Mouse (Mus musculus) hindbrain, embryonic 11.5 days (tissue): ENCODE data around the gene E130308A19Rik. TPM values are rescaled to one million over a fixed set of nuclear protein-coding genes. Genes with fewer than 3 reads are reported as not detected.

Source experiments
- ATAC-seq: fragments of 200-750 bp; cut with Nextera tagmentation; 2 replicates; pipeline ENCODE4 v1.8.0; 2017; ENCODE audit warnings: mild to moderate bottlenecking, moderate TSS enrichment, moderate library complexity; ENCODE audit not compliant: low FRiP score
- DNase-seq: peaks from one replicate; pipeline ENCODE4 v3.0.0-alpha.2; 2015; ENCODE audit warnings: low spot score
- H3K27ac ChIP-seq: fragments of 300-500 bp; sonication (generic); 2 replicates; pipeline ENCODE4 v1.5.1; 2014; ENCODE audit warnings: mild to moderate bottlenecking, low read depth, low read length
- H3K27me3 ChIP-seq: fragments of 300-500 bp; sonication (generic); 2 replicates; pipeline ENCODE4 v1.6.1; 2014; ENCODE audit warnings: mild to moderate bottlenecking, low read length, moderate library complexity, mixed read lengths; ENCODE audit not compliant: control insufficient read depth, insufficient read depth
- H3K36me3 ChIP-seq: fragments of 300-500 bp; sonication (generic); 2 replicates; pipeline ENCODE4 v1.6.1; 2014; ENCODE audit warnings: mild to moderate bottlenecking, low read length, moderate library complexity, mixed read lengths; ENCODE audit not compliant: control insufficient read depth, insufficient read depth
- H3K4me1 ChIP-seq: fragments of 300-500 bp; sonication (generic); replicated peaks from 2 replicates; pipeline ENCODE4 v1.6.1; 2014; ENCODE audit warnings: low read length, mixed read lengths; ENCODE audit not compliant: control insufficient read depth, insufficient read depth
- H3K4me2 ChIP-seq: fragments of 300-500 bp; sonication (generic); replicated peaks from 2 replicates; pipeline ENCODE4 v1.6.1; 2014; ENCODE audit warnings: mild to moderate bottlenecking, low read depth, low read length
- H3K4me3 ChIP-seq: fragments of 300-500 bp; sonication (generic); 2 replicates; pipeline ENCODE4 v1.5.1; 2014; ENCODE audit warnings: low read depth, low read length
- H3K9ac ChIP-seq: fragments of 300-500 bp; sonication (generic); 2 replicates; pipeline ENCODE4 v1.6.1; 2014; ENCODE audit warnings: low read depth, low read length
- H3K9me3 ChIP-seq: fragments of 300-500 bp; sonication (generic); 2 replicates; pipeline ENCODE4 v1.6.1; 2016; ENCODE audit warnings: low read length; ENCODE audit not compliant: control insufficient read depth
- WGBS: fragments of 180-500 bp; shearing (Covaris S2); extraction: QIAGEN DNeasy Blood & Tissue Kit; methylation state at CpG from one replicate; pipeline ENCODE4 v1.1.7; 2014; 5-methylcytosine and 5-hydroxymethylcytosine counted together
- polyA plus RNA-seq: library from polyadenylated mRNA; unstranded; fragments of >200 nt; fragmentation: Nextera tagmentation; extraction: Ambion mirVana; gene quantifications from 2 replicates; pipeline ENCODE4 v1.2.1, GENCODE M21; 2014

The E130308A19Rik gene
- polyA plus RNA-seq, 1 experiment from 2014 or later = 56.6 TPM

DNA sequence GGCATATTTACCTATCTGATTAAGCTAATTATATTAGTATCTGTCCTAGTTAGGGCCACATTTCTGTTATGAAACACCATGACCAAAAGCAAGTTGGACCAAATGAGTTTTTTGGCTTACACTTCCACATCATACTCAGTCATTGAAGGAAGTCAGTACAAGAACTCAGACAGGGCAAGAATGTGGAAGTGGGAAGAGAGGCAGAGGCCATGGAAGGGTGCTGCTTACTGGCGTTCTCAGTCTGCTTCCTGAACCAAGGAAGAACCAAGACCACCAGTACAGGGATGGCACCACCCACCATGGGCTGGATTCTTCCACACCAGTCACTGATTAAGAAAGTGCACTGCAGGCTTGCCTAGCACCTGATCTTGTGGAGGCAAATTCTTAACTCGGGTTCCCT, 31.4 kb upstream of the E130308A19Rik start:
- no peak for ATAC-seq
- H3K4me2 ChIP-seq = no peak overlapping the region
- WGBS = 74% methylated on average over 2 of the region's 2 CpGs
- H3K27me3 ChIP-seq = no peaks in the 10 kb centered on the region
- H3K4me3 ChIP-seq = no peak overlapping the region
- H3K36me3 ChIP-seq = no peaks in the 10 kb centered on the region
- H3K27ac ChIP-seq = no peak overlapping the region
- no peak overlapping the region for H3K9ac ChIP-seq
- no peak for DNase-seq
- H3K4me1 ChIP-seq = no peaks in the 10 kb centered on the region
- no peaks in the 10 kb centered on the region for H3K9me3 ChIP-seq

DNA sequence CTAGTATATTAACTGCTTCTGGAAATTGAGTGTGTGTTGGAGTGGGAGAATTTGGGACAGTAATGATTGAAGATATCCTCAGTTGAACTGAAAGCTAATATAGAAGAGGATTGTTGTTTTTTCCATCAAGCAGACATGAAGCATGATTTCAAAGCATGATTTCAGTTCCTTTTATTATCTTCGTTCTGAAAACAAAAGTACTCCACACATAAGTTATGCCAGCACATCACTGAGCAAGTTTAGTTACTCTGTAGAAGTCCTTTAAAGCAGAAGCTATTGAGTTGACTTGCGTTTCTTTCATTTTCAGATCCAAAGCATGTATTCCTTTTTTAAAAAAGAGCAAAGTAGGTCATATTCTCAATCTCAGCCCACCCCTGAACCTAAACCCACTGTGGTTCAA, 29.5 kb upstream of the E130308A19Rik start:
- no peak overlapping the region for H3K4me3 ChIP-seq

DNA sequence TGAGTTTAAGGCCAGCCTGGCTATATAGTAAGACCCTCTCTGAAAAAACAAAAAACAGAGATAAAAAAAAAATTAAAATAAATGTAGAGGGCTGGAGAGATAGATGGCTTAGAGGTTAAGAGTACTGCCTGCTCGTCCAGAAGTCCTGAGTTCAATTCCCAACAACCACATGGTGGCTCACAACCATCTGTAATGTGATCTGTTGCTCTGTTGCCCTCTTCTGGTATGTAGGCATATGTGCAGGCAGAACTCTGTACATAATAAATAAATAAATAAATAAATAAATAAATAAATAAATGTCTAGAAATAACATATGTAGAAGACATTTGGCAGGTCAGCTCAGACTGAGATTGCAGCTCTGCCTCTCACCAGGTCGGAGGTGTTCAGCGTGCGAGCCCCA, 23.3 kb upstream of the E130308A19Rik start:
- ATAC-seq (no peak), DNase-seq (no peak)
- Histone ChIP-seq H3K9ac (no peak overlapping the region), H3K36me3 (no peaks in the 10 kb centered on the region), H3K9me3 (no peaks in the 10 kb centered on the region), H3K4me1 (no peaks in the 10 kb centered on the region), H3K27ac (no peak overlapping the region), H3K4me3 (no peak overlapping the region), H3K27me3 (no peaks in the 10 kb centered on the region), H3K4me2 (no peak overlapping the region)
- 84% methylated on average over 4 of the region's 4 CpGs for WGBS

More for the DNA sequence above, 29.5 kb upstream of the E130308A19Rik start:
- no peaks in the 10 kb centered on the region for H3K27me3 ChIP-seq
- no peaks in the 10 kb centered on the region for H3K9me3 ChIP-seq
- ATAC-seq = no peak
- H3K4me2 ChIP-seq = no peak overlapping the region
- H3K36me3 ChIP-seq = no peaks in the 10 kb centered on the region
- DNase-seq = no peak
- H3K4me1 ChIP-seq = no peaks in the 10 kb centered on the region
- H3K9ac ChIP-seq = no peak overlapping the region
- 89% methylated on average over 2 of the region's 2 CpGs for WGBS
- no peak overlapping the region for H3K27ac ChIP-seq

DNA sequence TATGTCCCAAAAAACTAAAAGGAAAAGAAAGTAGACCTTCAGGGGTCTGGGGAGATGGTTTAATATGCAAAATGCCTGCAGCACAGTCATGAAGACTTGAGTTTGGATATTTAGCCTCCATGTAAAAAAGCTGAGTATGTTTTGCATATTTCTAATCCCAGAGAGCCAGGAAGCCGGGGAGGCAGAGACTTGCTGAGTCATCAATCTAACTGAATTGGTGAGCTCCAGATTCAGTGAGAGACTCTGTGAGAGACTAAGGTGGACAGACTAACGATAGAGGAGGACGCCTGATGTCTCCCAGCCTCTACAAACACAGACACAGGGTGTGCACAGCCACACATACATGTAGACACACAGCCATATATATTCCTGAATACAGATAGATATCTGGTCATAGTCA, 21.1 kb upstream of the E130308A19Rik start:
- no peaks in the 10 kb centered on the region for H3K9me3 ChIP-seq
- no peak overlapping the region for H3K27ac ChIP-seq
- no peaks in the 10 kb centered on the region for H3K27me3 ChIP-seq
- H3K9ac ChIP-seq = no peak overlapping the region
- H3K4me2 ChIP-seq = no peak overlapping the region
- no peaks in the 10 kb centered on the region for H3K4me1 ChIP-seq
- no peaks in the 10 kb centered on the region for H3K36me3 ChIP-seq
- ATAC-seq (no peak), DNase-seq (no peak)
- 79% methylated on average over 3 of the region's 3 CpGs for WGBS
- H3K4me3 ChIP-seq = no peak overlapping the region

DNA sequence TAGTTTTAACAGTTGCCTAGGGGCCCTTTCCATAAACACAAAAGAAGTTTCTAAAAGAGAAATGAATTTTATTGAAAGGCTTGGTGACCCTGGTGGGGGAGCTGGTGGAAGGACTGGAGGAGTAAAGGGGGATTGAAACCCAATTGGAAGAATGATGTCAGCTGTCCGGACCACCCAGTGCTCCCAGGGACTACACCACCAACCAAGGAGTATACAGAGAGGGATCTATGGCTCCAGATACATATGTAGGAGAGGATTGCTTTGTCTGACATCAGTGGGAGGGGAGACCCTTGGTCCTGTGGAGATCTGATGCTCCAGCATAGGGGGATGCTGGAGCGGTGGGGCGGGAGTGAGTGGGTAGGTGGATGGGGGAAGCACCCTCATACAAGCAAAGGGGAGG, 20.5 kb upstream of the E130308A19Rik start:
- Histone ChIP-seq H3K9me3 (no peaks in the 10 kb centered on the region), H3K27me3 (no peaks in the 10 kb centered on the region), H3K9ac (no peak overlapping the region), H3K4me3 (no peak overlapping the region), H3K27ac (no peak overlapping the region), H3K4me2 (no peak overlapping the region), H3K4me1 (no peaks in the 10 kb centered on the region), H3K36me3 (no peaks in the 10 kb centered on the region)
- DNase-seq (no peak), ATAC-seq (no peak)
- WGBS = 90% methylated on average over 3 of the region's 3 CpGs

DNA sequence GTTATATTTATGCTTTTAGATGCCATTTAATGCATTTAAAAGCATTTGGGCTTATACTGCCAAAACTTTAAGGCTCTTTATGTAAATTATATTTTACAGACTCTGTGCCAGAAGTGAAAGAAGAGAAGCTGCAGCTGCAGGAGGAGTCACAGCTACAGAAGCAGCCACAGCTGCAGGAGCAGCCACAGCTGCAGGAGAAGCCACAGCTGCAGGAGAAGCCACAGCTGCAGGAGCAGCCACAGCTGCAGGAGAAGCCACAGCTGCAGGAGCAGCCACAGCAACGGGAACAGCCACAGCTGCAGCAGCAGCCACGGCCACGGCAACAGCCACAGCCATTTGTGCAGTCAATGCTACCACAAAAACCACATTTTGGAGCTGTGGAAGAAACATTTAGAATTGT, 15.6 kb upstream of the E130308A19Rik start:
- Histone ChIP-seq H3K27me3 (no peaks in the 10 kb centered on the region), H3K36me3 (no peaks in the 10 kb centered on the region), H3K27ac (no peak overlapping the region), H3K4me3 (no peak overlapping the region), H3K4me2 (no peak overlapping the region), H3K9ac (no peak overlapping the region), H3K4me1 (no peaks in the 10 kb centered on the region), H3K9me3 (no peaks in the 10 kb centered on the region)
- ATAC-seq = no peak
- WGBS = 74% methylated on average over 3 of the region's 3 CpGs
- no peak for DNase-seq

DNA sequence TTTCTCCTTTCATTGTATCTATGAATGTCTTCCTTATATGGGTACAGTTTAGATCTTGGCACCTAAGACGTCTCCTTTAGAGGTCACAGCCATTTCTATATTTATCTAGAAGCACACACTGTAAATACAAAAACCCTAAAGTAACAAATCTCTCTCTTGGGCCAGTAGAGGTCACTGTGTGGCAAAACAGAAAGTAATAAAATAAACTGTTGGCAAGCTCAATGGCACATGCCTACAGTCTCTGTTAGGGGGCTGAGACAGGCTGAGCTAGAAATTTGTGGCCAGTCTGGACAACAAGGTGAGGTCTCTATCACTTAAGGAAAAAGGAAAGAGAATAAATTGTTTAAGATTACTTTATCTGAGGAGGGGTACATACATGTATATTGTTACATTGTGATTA, 11.0 kb upstream of the E130308A19Rik start:
- Histone ChIP-seq H3K4me2 (no peak overlapping the region), H3K4me3 (no peak overlapping the region), H3K4me1 (no peaks in the 10 kb centered on the region), H3K9ac (no peak overlapping the region), H3K9me3 (no peaks in the 10 kb centered on the region), H3K36me3 (no peaks in the 10 kb centered on the region), H3K27ac (no peak overlapping the region), H3K27me3 (no peaks in the 10 kb centered on the region)
- WGBS = 40% methylated on average over 1 of the region's 1 CpGs
- no peak for ATAC-seq
- peak; percentile 31 for DNase-seq

DNA sequence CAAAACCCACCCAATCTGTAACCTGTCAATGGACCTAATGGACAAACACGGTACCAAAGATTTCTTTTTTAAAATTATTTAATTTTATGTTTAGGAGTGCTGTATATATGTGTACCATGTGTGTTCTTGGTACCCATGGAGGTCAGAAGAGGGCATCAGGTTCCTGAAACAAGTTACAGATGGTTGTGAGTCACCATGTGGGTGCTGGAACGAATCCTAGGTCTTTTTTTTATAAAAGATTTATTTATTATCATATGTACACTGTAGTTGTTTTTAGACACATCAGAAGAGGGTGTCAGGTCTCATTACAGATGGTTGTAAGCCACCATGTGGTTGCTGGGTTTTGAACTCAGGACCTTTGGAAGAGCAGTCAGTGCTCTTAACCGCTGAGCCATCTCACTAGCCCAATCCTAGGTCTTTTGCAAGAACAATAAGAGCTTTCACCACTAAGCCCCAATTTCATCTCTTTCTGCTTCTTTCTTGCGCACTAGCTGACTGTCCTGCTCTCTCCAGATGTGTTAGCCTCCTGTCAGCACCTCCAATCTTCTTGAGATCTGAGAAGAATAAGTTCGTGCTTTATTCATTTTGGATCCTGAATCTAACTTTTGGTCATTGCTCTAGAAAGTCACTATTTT, 6.3 kb upstream of the E130308A19Rik start:
- WGBS = 87% methylated on average over 5 of the region's 5 CpGs
- no peak overlapping the region for H3K4me3 ChIP-seq
- DNase-seq (no peak), ATAC-seq (no peak)
- H3K36me3 ChIP-seq = no peaks in the 10 kb centered on the region
- H3K9me3 ChIP-seq = no peaks in the 10 kb centered on the region
- no peak overlapping the region for H3K4me2 ChIP-seq
- no peaks in the 10 kb centered on the region for H3K4me1 ChIP-seq
- H3K9ac ChIP-seq = no peak overlapping the region
- no peak overlapping the region for H3K27ac ChIP-seq
- H3K27me3 ChIP-seq = no peaks in the 10 kb centered on the region

DNA sequence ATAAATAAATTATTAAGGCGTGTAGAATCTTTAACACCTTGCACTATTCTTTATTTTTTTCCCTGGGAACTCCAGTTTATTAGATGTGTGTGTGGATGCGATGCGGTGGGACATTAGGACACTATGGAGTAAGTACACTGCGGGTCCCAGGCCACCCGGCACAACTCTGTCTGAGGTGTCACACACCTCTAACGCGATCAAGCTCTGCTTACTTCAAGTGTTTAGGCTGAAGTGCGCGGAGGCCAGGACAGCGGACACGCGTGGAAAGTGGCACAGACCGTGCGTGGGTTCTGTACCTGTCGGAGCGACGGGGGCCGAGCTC, 374 bp upstream of the E130308A19Rik start:
- Histone ChIP-seq H3K4me3 (peak overlapping the region; percentile 95), H3K27me3 (no peaks in the 10 kb centered on the region), H3K9me3 (no peaks in the 10 kb centered on the region), H3K4me1 (peaks cover 3% of the 10 kb centered on the region; the same call in 1 of the 2 replicates), H3K36me3 (no peaks in the 10 kb centered on the region), H3K9ac (peak overlapping the region; percentile 97), H3K27ac (peak overlapping the region; percentile 93), H3K4me2 (peak overlapping the region; percentile 74)
- ATAC-seq (peak; percentile 83), DNase-seq (no peak)
- 2% methylated on average over 18 of the region's 18 CpGs for WGBS
